Mouse (Mus musculus) embryonic fibroblast, embryonic 13.5 days (primary cell): ENCODE data around the gene Mier3.

ENCODE experiments used
- CTCF ChIP-seq: IDR thresholded peaks from 2 replicates; pipeline ENCODE4 v1.5.1; 2011; ENCODE audit warnings: mild to moderate bottlenecking, control low read depth, low read length, moderate library complexity, borderline replicate concordance; ENCODE audit not compliant: insufficient read depth
- POLR2A ChIP-seq: IDR thresholded peaks from 2 replicates; pipeline ENCODE4 v1.6.1; 2011; ENCODE audit warnings: low read depth, mild to moderate bottlenecking, control low read depth, low read length, moderate library complexity

DNA sequence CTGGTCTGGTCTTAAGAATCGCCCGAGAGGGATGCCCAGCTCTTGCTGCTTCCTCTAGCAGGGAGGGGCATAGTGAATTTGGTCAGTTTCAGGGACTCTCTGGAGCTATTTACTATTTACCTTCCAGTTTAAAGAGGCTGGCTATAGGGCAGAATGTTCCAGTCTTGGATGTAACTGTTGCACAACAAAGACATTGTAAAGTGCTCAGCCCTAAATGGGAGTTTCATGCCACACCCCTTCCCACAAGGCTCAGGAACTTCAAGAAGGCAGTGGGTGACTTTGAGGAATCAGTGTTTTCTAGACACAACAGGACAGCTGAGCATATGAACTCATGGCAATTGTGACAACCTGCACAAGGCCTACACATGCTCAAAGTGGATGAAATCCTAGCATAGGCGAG lies 3.9 kb upstream of the Mier3 start:
- TF ChIP-seq POLR2A (no peak), CTCF (no peak)
